Mouse (Mus musculus) embryonic stem cell, embryonic (primary cell): ENCODE data around the gene Prl2b1.

Experiments used
- CTCF ChIA-PET, 4 experiments: fragments of 300-600 bp in 2 of 4; fragments of 350-600 bp in 2 of 4; sonication (Branson Sonifier 250); formaldehyde crosslinking; loops; one replicate each; lab custom pipeline; 2022; ENCODE audit warnings: inconsistent platforms in 2 of 4; lab: Charles Lee
- POLR2A ChIA-PET, 4 experiments: fragments of 300-600 bp in 2 of 4; fragments of 350-600 bp in 2 of 4; sonication (Branson Sonifier 250); formaldehyde crosslinking; loops; one replicate each; lab custom pipeline; 2022; ENCODE audit warnings: antibody characterized with exemption in 4 of 4, inconsistent platforms in 1 of 4; lab: Charles Lee

Prl2b1 gene

GRCm38 (mm10) chr13:27390746-27391145 lies at the start of gene Prl2b1:
Gene Prl2b1, minus strand, starts transcription at chr13:27390846.
- CTCF ChIA-PET = no interaction called here
- POLR2A ChIA-PET = no interaction called here

DNA sequence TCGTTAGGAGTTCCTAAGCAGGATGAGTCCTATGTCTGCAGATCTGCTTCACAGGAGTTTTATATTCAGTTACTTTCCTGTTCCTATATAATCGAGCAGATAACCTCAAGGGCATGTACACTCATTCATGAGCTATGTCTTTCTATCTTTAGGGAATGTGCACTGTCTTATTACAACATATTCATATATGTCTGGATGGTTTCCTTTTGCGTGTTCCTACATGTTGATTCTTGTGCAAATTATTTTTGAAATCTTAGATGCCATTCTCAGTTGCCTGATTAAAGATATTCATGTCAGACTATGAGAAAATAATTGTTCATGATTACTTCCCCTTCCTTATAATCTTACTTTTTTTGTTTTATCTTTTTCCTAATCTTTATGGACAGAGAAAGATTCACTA lies 47.9 kb upstream of the Prl2b1 start, which contains the start of gene Prl8a6:
Prl8a6 (minus strand) TSS at position 101 of the 400 bp plus-strand sequence.
- POLR2A ChIA-PET = no interaction called here
- CTCF ChIA-PET = no interaction called here

DNA sequence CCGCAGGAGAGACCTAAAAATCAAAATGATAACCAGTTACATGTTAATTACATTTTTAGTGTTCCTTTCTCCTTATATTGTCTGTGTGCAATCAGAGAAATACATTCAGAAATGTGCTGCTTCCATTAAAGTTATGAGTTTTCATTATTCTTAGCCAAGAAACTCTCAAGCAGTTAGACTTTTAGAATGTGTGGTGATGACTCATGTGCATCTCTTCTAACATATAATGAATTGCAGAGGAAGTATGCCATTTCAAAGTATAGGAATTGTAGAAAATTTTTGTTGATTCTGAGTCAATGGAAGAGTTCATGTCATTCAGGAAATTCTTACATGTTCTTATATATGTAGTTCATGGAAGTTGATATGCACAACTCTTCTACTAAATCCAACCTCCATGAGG lies 42.5 kb upstream of the Prl2b1 start:
- CTCF ChIA-PET = no interaction called here
- POLR2A ChIA-PET = no interaction called here

DNA sequence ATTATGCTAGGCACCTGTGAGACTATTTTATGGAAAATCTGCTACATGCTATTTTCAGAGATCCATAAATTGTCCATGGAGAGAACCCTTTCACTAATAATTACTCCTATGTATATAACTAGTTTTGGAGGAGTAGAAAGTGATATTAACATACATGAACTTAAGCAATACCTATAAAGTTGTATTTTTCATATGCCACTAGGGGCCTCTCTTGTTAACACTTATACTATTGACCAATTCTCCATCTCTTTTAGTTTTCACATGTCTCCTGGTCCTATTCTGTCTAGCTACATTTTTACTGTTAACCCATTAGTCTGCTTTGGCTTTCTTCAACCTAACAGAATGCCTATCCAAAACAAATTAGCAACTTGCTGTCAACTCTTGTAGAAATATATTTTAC lies 23.0 kb upstream of the Prl2b1 start:
- POLR2A ChIA-PET = no interaction called here

GRCm38 (mm10) chr13:27399061-27399724 lies 8.5 kb upstream of the Prl2b1 start:
- ChIA-PET CTCF (no interaction called here), POLR2A (no interaction called here)

More for the DNA sequence above, 23.0 kb upstream of the Prl2b1 start:
- CTCF ChIA-PET = no interaction called here

DNA sequence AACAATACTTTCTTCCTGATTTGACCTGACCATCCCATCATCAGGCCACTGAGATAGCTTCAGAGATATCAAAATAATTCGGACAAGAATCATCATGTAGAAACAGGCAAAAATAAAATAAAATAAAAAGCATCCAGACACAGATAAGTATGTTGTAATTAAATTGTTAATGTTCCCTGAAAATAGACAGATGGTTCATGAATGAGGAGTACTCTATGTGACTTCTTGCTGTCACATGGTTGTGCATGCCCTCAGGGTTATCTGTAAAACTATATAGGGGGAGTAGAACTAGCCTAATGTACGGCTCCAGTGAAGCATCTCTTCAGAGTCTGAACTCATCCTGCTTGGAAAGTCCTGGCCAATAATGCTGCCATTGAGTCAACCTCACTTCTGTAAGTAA lies 45.3 kb downstream of the Prl2b1 start, which contains the start of gene Prl8a2:
Prl8a2 (plus strand) TSS at position 301 of the 400 bp plus-strand sequence.
- POLR2A ChIA-PET = no interaction called here
- CTCF ChIA-PET = no interaction called here

DNA sequence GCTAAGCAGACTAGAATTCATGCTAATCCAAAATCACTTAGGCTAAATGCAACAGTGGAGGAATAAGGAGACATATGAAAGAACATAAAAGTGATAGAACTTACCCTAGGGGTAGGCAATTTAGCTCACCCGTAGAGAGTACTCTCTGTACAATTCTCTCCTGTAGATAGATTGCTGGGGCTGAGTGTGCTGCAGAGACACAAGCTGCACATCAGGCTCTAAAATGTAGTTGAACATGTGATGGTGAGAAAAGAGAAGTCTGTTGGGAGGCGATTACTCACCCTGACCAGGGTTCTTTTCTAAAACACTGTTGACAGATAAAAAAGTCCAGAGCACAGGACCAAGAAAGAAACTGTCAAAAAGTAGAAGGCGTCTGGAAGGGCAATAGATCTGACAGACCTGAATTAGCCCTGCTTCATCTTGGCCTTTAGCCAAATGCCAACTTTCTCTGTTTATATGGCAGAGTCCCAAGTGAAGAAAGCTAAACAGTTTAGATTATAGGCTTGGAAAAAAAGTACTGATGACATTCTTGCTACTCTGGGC lies 47.8 kb downstream of the Prl2b1 start:
- POLR2A ChIA-PET = no interaction called here
- CTCF ChIA-PET = no interaction called here

- ChIA-PET CTCF (no interaction called here), POLR2A (no interaction called here)
These were observed 55.7 kb downstream of the Prl2b1 start for GRCm38 (mm10) chr13:27334989-27335388.
